Mouse (Mus musculus): Measurements from ENCODE around the gene Specc1. TPM values are rescaled to one million over a fixed set of nuclear protein-coding genes. Genes with fewer than 3 reads are reported as not detected.

Gene Specc1
- total RNA-seq, 2 experiments from 2014 or later = 95.3 to 103 TPM

DNA sequence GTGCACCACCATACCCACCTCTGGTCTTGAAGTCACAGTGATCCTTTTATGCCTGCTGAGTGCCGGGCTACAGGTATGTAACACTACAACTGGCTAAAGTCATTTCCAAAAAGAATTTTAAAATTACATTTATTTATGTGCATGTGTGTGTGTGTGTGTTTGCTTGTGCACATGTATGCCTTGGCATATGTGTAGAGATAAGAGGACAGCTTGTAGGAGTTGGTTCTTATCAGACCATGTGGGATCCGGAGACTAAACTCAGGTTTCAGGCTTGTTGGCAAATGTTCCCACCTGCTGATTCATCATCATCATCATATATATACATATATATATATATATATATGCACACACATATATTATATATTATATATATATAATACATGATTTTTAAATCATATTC is 12.3 kb downstream of the Specc1 start:
- DNase-seq = no peak

DNA sequence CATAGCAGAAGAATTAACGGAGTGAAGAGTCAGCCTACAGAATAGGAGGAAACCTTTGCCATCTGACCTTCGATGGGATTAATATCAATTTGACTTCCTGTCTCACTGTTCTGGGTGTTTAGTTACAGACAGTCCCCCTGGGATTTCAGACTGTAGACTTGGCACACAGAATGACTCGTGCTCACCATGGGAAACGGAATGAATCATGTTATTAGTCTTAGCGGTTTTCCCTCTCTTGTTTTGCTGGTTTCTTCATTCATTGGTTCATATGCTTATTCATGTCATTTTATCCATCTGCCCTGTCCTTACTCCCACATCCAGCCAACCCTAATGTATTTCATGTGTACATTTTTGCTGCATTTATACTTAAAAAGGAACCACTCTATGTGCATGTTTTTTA is 14.3 kb downstream of the Specc1 start:
- DNase-seq = no peak

DNA sequence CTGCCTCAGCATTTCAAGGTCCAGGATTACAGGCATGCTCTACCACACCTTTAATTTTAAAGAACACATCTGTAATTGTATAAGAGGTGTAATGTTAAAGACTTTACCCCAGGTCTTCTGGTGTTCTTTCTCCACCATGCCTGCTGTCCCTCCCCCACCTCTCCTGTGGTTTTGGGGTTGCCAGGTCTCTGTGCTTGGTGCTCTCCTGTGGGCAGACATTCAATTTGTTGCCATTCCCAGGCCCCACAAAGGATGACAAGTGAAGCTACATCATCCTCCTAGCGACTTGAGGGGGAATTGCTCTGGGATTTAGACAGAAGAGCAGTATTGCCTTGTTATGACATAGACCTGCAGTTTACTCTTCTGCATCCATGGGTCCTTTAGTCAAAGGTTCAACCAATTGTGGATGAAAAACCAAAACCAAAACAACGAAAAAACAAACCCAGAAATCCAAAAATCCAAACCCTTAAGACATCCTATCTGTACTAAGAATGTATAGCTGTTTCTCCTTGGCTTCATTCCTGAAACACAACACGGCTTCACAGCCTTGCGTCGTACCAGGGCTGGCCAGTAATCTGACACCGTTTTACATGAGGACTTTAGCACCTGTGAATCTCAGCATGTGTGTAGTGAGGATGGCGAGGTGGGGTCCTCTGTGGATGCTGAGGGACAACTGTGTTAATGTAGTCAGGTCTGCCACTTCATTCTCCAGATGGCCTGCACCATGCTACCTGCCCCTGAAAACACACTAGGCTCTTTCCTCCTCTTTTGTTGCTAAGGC is 15.1 kb downstream of the Specc1 start:
- no peak for DNase-seq

DNA sequence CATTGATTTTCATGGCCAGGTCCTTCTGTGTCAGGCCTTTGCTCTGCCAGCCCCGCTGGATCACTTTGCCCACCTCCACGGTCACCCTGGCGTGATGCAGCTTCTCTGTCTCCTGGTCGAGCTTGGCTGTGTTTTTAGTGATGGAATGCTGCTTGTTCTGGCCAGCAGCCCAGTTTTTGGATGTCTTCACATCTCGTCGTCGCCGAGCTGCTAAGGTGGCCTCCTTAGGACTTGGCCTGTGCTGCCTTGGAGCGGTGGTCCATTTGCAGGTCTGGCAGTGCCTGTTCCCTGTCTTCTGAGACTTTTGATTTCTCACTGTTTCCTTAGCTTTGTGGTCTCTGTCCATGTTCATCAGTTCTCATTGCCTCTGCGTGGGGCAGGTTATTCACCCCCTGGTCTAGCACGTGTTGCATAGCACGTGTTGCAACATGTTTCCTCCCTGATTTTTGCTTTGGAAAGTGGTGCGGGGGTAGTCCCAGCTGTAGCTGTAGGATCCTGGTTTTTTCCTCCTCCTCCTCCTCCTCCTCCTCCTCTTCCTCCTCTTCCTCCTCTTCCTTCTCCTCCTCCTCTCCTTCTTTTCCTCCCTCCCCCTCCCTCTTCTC is 17.6 kb downstream of the Specc1 start:
- DNase-seq = no peak

DNA sequence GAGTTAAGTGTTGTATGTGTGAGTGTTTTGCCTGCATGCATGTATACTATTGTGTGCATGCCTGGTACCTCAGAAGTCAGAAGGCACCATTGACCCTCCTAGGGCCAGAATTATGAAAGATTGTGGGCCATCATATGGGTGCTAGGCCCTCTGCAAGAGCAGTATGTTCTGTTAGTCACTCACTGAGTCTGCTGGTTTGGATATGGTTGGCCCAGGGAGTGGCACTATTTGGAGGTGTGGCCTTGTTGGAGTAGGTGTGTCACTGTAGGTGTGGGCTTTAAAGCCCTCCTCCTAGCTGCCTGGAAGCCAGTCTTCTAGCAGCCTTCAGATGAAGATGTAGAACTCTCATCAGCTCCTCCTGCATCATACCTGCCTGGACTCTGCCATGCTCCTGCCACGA is 19.2 kb downstream of the Specc1 start:
- DNase-seq = no peak

DNA sequence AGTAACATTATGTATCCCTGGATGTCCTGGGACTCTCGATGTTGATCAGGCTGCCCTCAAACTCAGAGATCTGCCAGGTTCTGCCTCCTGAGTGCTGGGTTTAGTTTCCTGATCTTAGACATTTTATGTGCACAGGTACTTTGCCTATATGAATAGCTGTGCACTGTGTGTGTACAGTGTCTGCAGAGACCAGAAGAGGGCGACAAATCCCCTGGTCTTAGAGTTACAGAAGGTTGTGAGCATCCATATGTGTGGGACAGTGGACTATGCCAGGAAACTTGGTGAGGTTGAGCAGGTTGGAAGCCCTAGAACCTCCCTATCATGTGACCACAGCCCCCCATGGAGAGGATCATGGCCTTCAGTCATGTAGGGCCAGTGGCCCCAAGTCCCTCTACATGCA is 24.7 kb downstream of the Specc1 start:
- no peak for DNase-seq

DNA sequence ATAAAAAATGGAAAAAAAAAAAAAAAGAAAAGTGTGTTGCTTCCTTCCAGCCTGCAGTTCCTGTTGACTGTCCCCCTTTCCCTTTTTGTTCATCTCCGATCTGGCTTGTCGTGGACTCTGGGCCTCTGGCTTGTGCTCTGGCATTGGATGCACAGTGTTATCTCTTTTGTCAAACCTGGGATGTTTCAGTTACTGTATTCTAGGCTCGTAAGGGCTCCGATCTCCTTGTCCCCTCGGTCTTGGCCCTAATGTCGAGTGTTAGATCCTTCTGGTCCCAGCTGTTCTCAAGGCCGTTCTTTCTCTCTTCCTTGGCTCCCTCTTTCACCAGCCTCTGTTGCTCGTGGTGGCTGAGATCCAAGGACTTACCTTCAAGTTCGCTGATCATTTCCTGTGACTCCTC is 26.3 kb downstream of the Specc1 start:
- DNase-seq = no peak

DNA sequence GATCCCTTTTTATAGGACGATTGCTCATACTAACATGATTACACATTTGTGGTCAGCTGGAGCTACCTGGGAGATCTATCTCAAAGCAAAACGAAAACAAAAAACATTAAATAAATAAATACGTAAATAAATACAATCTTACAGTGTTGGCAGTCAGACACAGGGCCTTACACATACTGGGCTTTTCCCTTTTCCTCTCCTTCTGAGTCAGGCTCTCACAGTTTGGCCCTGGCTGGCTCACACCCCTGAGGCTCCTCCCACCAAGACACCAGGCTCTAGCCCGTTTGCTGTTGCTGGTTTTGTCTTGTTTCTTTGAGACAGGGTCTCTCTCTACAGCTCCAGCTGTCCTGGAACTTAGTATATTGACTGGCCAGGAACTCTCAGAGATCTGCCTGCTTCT is 30.4 kb downstream of the Specc1 start:
- no peak for DNase-seq

DNA sequence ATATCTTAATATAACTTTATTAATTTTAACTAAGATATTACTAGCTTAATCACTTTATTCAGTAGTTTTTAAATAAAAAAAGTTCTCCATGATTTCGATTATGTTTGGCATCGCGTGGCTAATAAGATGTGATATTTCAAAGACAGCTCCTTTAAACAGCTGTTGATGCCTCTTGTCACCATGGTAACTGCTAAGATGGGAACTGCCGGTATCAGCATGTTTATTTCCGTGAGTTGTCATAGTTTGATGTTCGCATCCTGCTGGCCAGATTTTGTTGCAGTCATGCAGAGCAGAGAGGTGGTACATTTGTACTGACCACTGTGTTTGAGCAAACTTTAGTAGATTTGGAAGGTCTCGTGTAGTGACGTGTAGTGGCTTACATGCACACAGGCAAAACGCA is 33.1 kb downstream of the Specc1 start:
- no peak for DNase-seq

DNA sequence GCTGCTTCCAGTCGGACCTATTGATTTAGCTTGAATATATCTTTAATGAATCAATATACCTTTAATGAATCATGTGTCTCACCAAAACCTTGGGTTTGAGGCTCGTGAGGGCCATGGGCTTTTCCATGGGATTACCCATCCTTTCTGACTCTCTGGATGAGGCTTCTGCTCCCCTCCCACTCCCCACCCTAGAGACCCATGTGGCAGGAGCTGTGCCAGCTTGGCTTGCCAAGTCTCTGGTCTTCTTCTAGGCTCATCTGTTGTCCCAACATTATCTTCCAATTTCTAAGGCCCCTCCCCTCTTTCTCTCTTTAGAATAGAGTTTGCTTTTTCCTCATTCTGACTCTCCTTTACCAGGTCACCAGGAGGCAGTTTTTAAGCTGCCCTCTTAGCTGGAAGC is 35.0 kb downstream of the Specc1 start:
- no peak for DNase-seq

DNA sequence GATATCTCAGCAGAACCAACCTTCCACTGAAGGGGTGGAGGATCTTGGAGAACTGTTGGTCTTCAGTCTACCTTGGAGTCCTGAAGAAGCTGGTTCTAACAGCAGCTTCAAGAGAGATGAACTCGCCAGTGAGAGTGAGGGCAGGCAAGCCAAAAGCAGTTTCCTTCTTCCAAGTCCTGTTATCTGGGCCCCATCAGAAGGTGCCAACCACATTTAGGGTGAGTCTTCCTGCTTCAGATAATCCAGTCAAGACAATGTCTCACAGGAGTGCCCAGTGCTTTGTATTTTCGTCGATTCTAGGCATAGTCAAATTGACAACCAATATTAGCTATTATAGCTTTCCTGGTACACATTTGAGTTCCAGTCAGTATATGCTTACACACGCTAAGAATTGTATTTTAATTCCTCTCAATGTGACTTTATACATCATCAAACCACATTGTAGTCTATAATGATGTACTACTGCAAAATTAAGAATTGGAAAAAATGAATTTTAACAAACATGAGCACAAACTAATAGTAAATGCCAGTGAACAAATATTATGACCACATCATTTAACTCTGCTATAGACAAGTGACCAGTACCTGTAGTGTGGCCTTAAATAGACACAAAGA is 36.2 kb downstream of the Specc1 start:
- no peak for DNase-seq

DNA sequence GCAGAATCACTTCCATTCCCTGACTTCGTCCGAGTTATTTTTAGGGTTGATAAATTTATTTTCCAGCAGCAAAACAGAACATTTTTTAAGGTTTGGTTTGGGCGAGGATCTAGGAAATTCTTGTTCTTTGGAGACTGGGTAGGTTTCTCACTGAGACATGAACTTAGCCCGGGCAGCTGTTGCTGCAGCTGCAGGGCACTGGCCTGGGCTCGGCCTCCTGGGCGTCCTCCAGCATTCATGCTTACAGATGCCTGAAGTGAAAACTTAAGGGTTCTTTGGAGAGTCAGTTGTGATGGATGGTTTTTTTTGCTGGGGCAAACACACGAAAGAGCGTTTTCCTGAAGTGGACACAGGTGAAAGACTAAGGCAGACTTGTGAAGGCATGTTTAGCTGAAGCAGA is 42.9 kb downstream of the Specc1 start:
- DNase-seq = no peak

DNA sequence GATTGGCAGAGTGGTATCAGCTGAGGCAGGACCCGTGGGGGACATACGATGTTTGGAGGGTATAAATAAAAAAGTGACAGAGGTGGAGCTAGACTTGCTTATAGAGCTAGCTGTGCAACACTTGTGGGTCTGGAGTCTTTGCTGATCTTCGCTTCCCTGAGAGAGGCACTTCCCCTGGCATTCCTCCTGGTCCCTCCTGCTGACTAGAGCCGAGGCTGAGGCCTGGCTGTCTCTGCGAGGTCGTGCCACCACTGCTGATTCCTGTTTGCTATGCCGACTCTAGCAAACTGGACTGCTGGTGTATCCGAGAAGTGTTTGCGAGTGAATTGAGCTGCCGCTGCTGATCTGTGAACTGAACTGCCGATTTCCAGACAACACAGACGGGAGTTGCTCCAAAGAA is 43.5 kb downstream of the Specc1 start:
- no peak for DNase-seq

DNA sequence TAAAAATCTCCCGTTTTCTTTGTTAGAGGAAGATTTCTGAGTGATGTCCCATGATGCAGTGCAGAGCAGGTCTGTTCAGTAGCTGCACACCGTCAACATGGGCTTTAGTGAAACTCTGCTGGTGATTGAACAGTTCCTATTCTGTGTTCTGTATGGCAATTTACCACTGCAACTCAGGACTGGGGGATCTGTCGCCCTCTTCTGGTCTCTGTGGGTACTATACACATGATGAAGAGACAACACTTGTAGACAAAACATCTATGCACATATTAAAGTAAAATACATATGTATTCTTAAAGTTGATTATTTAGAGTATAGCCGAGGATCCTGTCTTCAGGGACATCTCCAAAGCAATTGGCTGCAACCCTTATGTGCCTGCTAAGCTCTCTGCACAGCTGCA is 45.4 kb downstream of the Specc1 start:
- no peak for DNase-seq

DNA sequence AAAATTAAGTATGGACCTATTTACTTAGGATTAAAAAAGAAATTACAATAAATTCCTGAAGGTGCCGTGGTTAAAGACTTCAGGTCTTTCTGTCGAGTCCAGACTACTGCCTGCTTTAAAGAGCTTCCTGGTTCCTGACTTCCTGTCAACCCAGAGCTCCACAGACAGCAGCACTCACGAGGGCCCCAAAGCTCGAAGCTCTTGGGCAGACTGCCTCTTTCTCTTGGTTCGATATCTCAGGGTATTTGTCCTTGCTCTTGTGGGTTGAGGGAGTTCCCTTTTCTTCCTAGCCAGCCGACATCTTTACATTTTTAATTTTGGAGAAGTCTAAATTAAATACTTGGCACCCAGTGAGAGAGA is 48.3 kb downstream of the Specc1 start:
- no peak for DNase-seq

DNA sequence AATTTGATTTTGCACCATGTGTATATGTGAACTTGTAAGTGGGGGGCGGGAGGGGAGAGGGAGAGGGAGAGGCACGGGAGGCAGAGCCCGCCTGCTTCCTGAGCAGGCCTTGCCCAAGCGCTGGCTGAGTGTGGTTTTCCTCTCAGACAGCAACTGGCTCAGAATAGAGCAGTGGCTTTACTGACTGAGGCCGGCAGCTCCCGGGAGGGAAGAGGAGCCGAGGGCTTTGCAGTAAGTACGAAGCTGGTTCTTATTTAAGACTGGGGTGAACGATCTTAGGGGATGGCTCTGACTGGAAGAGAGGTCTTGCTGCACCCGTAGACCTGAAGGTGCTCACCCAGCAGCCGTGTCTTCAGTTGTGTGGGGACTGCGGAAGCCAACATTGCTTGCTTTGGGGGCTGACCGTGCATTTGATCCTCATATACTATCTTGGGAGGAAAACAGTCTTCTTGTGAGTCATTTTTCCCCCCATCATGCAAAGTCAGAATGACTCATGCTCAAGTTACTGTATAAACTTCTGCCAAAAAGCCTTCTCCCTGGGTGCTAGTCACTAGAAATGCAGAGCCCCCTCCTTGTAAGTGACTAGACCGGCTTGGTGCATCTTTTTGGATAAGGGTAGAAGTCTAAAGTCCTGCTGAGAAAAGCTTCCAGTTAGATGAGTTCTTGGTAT is 48.8 kb downstream of the Specc1 start:
- DNase-seq = no peak

DNA sequence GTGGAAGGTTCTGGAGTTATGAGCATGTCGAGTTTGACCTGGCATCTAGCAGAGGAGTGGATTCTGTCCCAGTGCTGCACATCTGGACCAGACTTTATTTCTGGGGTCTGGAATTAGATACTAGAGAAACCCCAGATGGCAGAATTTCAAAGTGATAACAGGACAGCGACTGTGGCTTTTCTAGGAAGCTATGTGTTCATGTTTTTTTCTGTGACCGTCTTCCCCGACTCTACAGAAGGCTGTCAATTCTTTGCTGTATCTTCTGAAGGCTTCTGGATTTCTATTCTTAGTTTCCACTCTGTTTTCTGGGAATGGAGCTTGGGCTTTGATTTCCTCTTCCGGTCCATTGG is 49.3 kb downstream of the Specc1 start:
- no peak for DNase-seq

DNA sequence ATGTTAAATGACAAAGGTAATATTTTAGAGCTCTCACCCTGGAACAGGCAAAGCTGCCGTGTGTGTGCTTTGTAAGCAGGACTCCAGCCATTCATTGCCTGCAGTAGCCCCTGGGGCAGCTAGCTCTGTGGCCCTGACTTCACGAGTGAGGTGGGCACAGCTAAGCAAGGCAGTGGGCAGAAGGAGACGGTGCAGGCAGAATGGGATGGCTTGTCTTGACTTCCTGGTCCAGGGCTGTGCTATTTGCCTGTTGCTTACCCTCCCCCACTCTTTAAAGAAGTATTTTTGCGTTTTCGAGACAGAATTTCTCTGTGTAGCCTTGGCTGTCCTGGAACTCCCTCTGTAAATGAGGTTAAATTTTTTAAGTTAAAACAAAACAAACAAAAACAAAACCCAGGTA is 50.1 kb downstream of the Specc1 start:
- no peak for DNase-seq

DNA sequence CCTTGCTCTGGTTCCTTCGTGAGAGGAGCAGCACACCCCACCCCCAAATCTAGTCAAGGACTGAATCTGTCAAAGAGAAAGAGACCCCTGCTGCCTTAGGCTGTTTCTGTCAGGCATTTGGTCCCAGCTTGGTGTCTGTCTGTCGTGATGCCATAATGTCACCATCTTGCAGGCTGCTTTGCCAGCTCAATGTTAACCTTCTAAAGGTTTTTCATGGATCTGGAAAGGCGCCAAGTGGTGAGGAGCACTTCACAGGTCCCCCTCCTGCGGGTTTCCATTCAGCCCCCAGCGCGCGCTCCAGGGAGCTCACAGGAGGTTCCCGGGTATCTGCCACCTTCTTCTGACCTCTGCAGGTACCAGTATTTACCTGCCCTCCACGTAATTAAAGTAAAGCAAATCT is 51.4 kb downstream of the Specc1 start:
- no peak for DNase-seq

DNA sequence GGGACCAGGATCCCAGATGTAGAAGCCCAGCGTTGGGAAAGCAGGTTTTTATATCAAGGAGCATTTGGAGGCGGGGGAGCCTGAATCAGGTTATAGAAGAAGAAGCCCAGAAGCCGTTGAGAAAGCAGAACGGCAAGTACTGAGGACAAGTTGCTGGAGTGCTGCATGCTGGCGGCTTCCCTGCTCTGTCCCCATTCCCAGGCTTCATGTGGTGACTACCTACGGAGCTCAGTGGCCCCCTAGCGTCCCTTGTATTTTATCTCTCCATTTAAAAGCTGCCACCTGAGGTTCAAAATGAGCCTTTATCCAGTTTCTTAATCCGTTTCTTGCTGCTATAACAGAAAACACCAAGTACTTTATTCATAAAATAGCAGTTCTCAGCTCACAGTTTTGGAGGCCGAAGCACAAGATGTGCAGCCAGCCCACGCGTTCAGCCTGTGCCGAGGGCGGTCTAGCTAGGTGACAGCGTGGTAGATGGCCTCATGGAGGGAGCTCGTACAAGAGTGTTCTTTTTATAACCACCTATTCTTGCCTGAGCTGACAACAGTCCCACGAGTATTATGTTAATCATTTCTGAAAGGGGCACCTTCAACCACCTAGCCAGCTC is 54.2 kb downstream of the Specc1 start:
- no peak for DNase-seq

DNA sequence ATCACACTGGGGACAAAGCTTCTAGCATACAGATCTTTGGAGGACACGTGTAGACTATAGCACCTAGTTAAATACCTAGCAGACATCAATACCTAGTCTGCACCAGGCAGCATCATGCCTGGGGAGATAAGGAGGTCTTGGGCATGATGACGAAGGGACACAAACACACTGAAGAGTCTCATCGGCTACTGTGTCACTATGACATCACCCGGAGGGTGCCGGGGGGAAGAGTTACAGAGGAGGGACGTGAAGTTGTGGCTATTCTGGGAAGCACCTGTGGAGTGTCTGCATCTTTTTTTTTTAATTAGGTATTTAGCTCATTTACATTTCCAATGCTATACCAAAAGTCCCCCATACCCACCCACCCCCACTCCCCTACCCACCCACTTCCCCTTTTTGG is 55.5 kb downstream of the Specc1 start:
- DNase-seq = no peak

DNA sequence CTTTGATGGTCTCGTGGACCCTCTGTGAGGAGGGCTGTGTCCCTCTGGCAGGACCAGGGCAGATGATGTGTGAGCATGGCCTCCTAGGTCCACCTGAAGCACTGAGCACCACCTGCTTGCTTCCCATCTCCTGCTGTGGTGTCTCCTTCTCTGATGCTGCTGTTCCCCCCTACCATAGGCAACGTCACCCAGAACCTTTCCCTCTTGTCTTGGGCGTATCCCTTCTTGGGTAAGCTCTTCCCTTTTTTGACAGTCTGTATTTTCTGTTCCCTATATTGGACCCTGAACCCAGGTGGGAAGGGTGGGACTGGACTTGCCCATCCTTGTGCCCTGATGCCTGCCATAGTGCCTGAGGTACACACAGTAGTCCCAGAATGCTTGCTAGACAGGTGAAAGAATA is 56.9 kb downstream of the Specc1 start:
- DNase-seq = no peak

DNA sequence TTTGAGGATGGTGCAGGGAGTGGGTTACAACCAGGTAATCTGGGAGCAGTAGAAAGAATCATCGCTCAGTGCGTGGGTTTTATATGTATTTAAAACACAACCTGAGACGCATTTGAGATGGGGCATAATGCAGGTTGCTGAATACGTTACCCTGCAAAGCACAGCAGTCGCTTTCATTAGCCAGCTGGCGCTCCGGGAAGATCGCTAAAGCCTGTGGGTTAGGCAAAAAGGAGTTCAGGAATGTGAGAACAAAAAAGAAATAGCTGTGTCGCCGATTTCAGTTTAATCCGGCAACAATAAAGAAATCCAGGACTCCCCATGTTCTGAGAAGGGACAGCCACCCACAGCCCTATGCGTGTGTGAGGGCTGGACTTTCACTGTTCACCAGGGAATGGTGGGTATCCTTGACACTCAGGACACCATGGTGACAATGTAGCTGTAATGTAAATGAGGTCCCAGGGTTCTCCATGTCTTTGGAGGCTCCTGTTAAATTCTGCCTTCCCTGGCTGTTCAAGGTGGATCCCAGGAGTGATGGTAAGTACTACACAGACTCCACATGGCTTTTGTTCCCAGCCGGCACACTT is 58.6 kb downstream of the Specc1 start:
- DNase-seq = no peak

Measured in layer of hippocampus, postnatal 36 days (tissue).